Mouse (Mus musculus): ENCODE data around the gene Aldh16a1.

GRCm38 (mm10) chr7:45168656-45169055 lies 14.3 kb upstream of the Aldh16a1 start:
- TF ChIP-seq CTCF (IDR thresholded peaks at IDR 0.05; ENCODE audit: borderline replicate concordance, insufficient read depth, low read length) (no peak), POLR2A (IDR thresholded peaks at IDR 0.05; ENCODE audit: low read depth, low read length) (no peak)
